Mouse (Mus musculus) midbrain, embryonic 14.5 days (tissue): ENCODE data around the gene Btg2. TPM values are rescaled to one million over a fixed set of nuclear protein-coding genes. Genes with fewer than 3 reads are reported as not detected.

Experiments
- ATAC-seq: fragments of 200-750 bp; cut with Nextera tagmentation; 2 replicates; pipeline ENCODE4 v1.8.0; 2017; ENCODE audit warnings: moderate number of reproducible peaks, moderate library complexity; ENCODE audit not compliant: low FRiP score, low TSS enrichment
- DNase-seq: peaks from one replicate; pipeline ENCODE4 v3.0.0-alpha.2; 2015
- H3K27ac ChIP-seq: fragments of 300-500 bp; sonication (generic); replicated peaks from 2 replicates; pipeline ENCODE4 v1.5.1; 2014; ENCODE audit warnings: mild to moderate bottlenecking, low read depth, low read length, moderate library complexity
- H3K27me3 ChIP-seq: fragments of 300-500 bp; sonication (generic); 2 replicates; pipeline ENCODE4 v1.6.1; 2014; ENCODE audit warnings: low read length, control low read depth, mixed read lengths; ENCODE audit not compliant: control insufficient read depth, insufficient read depth
- H3K36me3 ChIP-seq: fragments of 300-500 bp; sonication (generic); 2 replicates; pipeline ENCODE4 v1.6.1; 2014; ENCODE audit warnings: low read length, control low read depth; ENCODE audit not compliant: control insufficient read depth, insufficient read depth
- H3K4me1 ChIP-seq: fragments of 300-500 bp; sonication (generic); 2 replicates; pipeline ENCODE4 v1.6.1; 2014; ENCODE audit warnings: mild to moderate bottlenecking, antibody characterized with exemption, low read length, control low read depth; ENCODE audit not compliant: control insufficient read depth, insufficient read depth
- H3K4me2 ChIP-seq: fragments of 300-500 bp; sonication (generic); 2 replicates; pipeline ENCODE4 v1.6.1; 2014; ENCODE audit warnings: mild to moderate bottlenecking, low read length, moderate library complexity
- H3K4me3 ChIP-seq: fragments of 300-500 bp; sonication (generic); replicated peaks from 2 replicates; pipeline ENCODE4 v1.5.1; 2014; ENCODE audit warnings: low read depth, low read length
- H3K9ac ChIP-seq: fragments of 300-500 bp; sonication (generic); replicated peaks from 2 replicates; pipeline ENCODE4 v1.6.1; 2014; ENCODE audit warnings: mild to moderate bottlenecking, low read length, moderate library complexity
- H3K9me3 ChIP-seq: fragments of 300-500 bp; sonication (generic); 2 replicates; pipeline ENCODE4 v1.6.1; 2016; ENCODE audit warnings: low read length, control low read depth, mixed read lengths; ENCODE audit not compliant: control insufficient read depth
- WGBS: fragments of 180-500 bp; shearing (Covaris S2); extraction: QIAGEN DNeasy Blood & Tissue Kit; methylation state at CpG from one replicate; pipeline ENCODE4 v1.1.7; 2014; 5-methylcytosine and 5-hydroxymethylcytosine counted together
- polyA plus RNA-seq: library from polyadenylated mRNA; unstranded; fragments of >200 nt; fragmentation: Nextera tagmentation; extraction: Ambion mirVana; gene quantifications from 2 replicates; pipeline ENCODE4 v1.2.1, GENCODE M21; 2014

The Btg2 gene
- polyA plus RNA-seq, 1 experiment from 2014 or later: 61.1 TPM

GRCm38 (mm10) chr1:134076789-134077188, 2.1 kb downstream of the Btg2 start:
- 7% methylated on average over 2 of the region's 2 CpGs for WGBS
- Histone ChIP-seq H3K4me1 (peaks cover 44% of the 10 kb centered on the region), H3K36me3 (no peaks in the 10 kb centered on the region; the same call in 1 of the 2 replicates), H3K4me3 (peak overlapping the region; percentile 69), H3K27me3 (no peaks in the 10 kb centered on the region), H3K9ac (peak overlapping the region; percentile 77; the same call in 1 of the 2 replicates), H3K27ac (peak overlapping the region; percentile 63; the same call in 1 of the 2 replicates), H3K4me2 (peak overlapping the region; percentile 69), H3K9me3 (no peaks in the 10 kb centered on the region)
- DNase-seq (no peak), ATAC-seq (no peak)

DNA sequence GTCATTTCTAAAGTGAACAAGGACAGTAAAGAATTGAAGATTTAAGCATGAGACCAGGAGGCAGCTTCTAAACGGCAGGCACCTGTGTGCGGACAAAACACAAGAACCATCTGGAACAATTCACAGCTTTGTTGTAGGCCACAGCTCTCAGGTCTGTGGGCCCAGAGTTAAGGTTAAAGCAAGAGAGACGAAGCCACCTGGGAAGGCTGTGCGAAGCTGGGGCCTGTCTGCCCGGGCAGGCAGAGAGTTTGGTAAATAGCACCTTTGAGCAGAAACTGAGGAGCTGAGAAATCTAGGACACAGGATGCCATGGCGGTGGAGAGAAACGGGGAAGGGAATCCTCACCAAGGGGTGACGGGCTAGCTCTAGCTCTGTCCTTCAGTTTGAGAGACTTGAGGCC, 3.4 kb downstream of the Btg2 start:
- peaks cover 47% of the 10 kb centered on the region for H3K4me1 ChIP-seq
- peak overlapping the region; percentile 77; the same call in 1 of the 2 replicates for H3K9ac ChIP-seq
- peak overlapping the region; percentile 69 for H3K4me2 ChIP-seq
- H3K9me3 ChIP-seq: no peaks in the 10 kb centered on the region
- H3K27ac ChIP-seq: peak overlapping the region; percentile 53; the same call in 1 of the 2 replicates
- peak overlapping the region; percentile 69 for H3K4me3 ChIP-seq
- H3K36me3 ChIP-seq: no peaks in the 10 kb centered on the region; the same call in 1 of the 2 replicates
- ATAC-seq (no peak), DNase-seq (no peak)
- 83% methylated on average over 8 of the region's 8 CpGs for WGBS
- no peaks in the 10 kb centered on the region for H3K27me3 ChIP-seq

GRCm38 (mm10) chr1:134074606-134075005, 4.3 kb downstream of the Btg2 start:
- Histone ChIP-seq H3K27ac (0 out of 2 replicates have a peak overlapping the region, but pooled peaks have one; percentile 13), H3K4me1 (peaks cover 49% of the 10 kb centered on the region), H3K4me2 (peak overlapping the region; percentile 69; the same call in 1 of the 2 replicates), H3K36me3 (no peaks in the 10 kb centered on the region; the same call in 1 of the 2 replicates), H3K9me3 (no peaks in the 10 kb centered on the region), H3K4me3 (no peak overlapping the region), H3K27me3 (no peaks in the 10 kb centered on the region), H3K9ac (no peak overlapping the region)
- 80% methylated on average over 10 of the region's 10 CpGs for WGBS
- no peak for DNase-seq
- no peak for ATAC-seq

DNA sequence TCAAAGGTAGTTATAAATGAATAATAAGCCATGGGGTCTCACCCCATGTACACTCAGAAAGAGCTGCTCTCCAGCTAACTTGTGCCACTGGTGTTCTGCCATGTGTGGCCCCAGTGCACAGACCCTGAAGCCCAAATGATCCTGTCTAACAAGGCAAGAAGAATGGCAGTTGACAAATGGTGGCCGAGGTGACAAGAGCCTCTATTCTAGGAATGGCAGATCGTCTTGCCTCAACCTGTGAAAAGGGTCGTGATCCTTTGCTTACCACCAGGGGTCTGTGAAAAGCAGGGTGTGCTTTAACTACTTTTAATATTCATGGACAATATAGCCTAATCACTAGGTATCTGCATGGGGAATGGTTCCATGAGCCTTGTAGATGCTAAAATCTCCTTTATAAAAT, 4.7 kb downstream of the Btg2 start:
- Histone ChIP-seq H3K27me3 (no peaks in the 10 kb centered on the region), H3K36me3 (no peaks in the 10 kb centered on the region; the same call in 1 of the 2 replicates), H3K4me1 (peaks cover 49% of the 10 kb centered on the region), H3K9me3 (no peaks in the 10 kb centered on the region), H3K4me3 (no peak overlapping the region), H3K27ac (no peak overlapping the region), H3K4me2 (peak overlapping the region; percentile 69; the same call in 1 of the 2 replicates), H3K9ac (no peak overlapping the region)
- DNase-seq (no peak), ATAC-seq (no peak)
- 30% methylated on average over 3 of the region's 3 CpGs for WGBS

DNA sequence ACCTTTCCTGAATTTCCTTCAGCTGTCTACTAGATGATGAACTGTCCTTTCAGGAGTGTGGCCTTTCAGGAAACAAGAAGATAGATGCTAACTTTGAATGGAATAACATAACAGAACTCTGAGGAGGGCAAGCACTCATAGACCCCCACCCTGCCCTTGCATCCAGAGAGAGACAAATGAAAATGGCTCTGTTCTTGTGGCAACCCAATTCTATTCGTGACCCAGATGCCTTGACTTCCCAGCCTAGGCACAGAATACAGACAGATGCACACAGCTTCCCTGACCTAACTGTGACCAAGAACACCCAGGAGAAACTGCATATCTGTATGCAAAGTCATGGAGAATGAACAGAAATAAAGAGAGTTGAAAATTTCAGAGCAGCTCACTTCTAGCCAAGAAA, 5.3 kb downstream of the Btg2 start:
- Histone ChIP-seq H3K4me2 (no peak overlapping the region), H3K36me3 (no peaks in the 10 kb centered on the region; the same call in 1 of the 2 replicates), H3K27ac (no peak overlapping the region), H3K4me3 (no peak overlapping the region), H3K27me3 (no peaks in the 10 kb centered on the region), H3K4me1 (peaks cover 49% of the 10 kb centered on the region), H3K9ac (no peak overlapping the region), H3K9me3 (no peaks in the 10 kb centered on the region)
- 98% methylated on average over 1 of the region's 1 CpGs for WGBS
- DNase-seq: no peak
- no peak for ATAC-seq

DNA sequence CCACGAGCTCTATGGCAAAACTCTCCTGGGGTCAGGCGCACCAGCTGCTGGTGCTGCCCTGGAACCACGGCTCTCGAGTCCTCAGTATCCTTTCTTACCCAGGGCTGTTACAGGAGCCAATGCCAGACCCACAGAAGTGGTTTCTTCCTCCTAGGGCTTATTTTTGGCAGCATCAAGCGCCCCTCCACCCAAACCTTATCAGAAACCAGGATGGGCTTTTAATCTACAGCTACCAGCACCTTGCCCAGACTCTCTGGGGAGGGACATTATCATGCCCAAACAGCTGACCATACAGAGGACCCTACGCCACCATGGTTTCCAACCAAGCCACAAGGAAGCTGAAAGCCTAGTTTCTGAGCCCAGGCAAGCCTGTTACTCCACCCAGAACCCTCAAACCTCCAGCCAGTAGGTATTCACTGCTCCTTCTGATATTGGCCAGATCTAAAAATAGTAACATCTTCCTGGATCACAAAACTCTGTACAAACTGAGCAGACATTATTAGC, 5.8 kb downstream of the Btg2 start:
- WGBS: 64% methylated on average over 6 of the region's 6 CpGs
- H3K4me1 ChIP-seq: peaks cover 44% of the 10 kb centered on the region
- DNase-seq (no peak), ATAC-seq (no peak)
- no peak overlapping the region for H3K9ac ChIP-seq
- no peaks in the 10 kb centered on the region; the same call in 1 of the 2 replicates for H3K36me3 ChIP-seq
- H3K4me2 ChIP-seq: no peak overlapping the region
- H3K9me3 ChIP-seq: no peaks in the 10 kb centered on the region
- H3K4me3 ChIP-seq: no peak overlapping the region
- peak overlapping the region; percentile 26; the same call in 1 of the 2 replicates for H3K27ac ChIP-seq
- no peaks in the 10 kb centered on the region for H3K27me3 ChIP-seq

DNA sequence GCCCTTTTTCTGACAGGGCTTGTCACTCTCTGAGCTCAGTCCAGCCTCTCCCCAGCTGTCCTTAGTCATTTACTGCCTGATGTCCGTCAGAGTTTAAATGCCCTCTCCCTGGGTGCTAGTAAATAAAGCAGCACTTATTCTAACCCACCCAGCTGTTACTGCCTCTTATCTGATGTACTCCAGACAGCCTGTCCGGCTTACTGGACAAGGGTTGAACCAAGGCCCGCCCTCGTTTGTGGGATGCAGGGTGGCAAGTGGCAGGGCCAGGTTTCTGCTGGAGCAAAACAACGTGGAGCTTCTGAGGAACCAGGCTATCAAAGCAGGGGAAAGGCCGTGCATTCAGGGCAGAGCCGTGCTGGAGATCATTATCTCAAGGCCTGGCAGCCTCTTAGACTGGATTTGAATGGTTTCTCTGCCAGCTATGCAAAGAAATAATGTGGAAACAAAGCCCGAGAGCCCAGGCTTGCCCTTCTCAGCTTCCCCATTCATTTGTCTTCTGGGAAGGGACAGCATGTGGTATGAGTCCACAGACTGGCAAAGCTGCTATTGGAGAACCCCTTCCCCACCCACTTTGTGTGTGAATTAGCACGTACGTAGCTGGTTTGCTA, 7.4 kb downstream of the Btg2 start:
- Histone ChIP-seq H3K9me3 (no peaks in the 10 kb centered on the region), H3K27ac (peak overlapping the region; percentile 65), H3K4me3 (no peak overlapping the region), H3K36me3 (no peaks in the 10 kb centered on the region; the same call in 1 of the 2 replicates), H3K4me1 (peaks cover 38% of the 10 kb centered on the region), H3K27me3 (no peaks in the 10 kb centered on the region), H3K4me2 (no peak overlapping the region), H3K9ac (no peak overlapping the region)
- ATAC-seq (0 out of 2 replicates have a peak, but pooled peaks have one; percentile 6), DNase-seq (no peak)
- WGBS: 21% methylated on average over 10 of the region's 10 CpGs

GRCm38 (mm10) chr1:134070099-134070669, 8.7 kb downstream of the Btg2 start:
- Histone ChIP-seq H3K27me3 (no peaks in the 10 kb centered on the region), H3K9me3 (no peaks in the 10 kb centered on the region), H3K4me1 (peaks cover 39% of the 10 kb centered on the region), H3K4me3 (no peak overlapping the region), H3K9ac (no peak overlapping the region), H3K27ac (no peak overlapping the region; the same call in none of the 2 replicates), H3K36me3 (no peaks in the 10 kb centered on the region), H3K4me2 (no peak overlapping the region)
- ATAC-seq: no peak
- no peak for DNase-seq
- WGBS: 64% methylated on average over 8 of the region's 8 CpGs
